Mouse (Mus musculus): ENCODE results near the gene Flrt3. TPM values are rescaled to one million over a fixed set of nuclear protein-coding genes. Genes with fewer than 3 reads are reported as not detected.
A peak's percentile ranks its signal among the peaks of the same experiment; 100 is the strongest.

Gene Flrt3
- 22.0 and 22.6 TPM in 2 replicates for polyA plus RNA-seq (2015; fragmentation: Nextera tagmentation; extraction: Ambion mirVana)

DNA sequence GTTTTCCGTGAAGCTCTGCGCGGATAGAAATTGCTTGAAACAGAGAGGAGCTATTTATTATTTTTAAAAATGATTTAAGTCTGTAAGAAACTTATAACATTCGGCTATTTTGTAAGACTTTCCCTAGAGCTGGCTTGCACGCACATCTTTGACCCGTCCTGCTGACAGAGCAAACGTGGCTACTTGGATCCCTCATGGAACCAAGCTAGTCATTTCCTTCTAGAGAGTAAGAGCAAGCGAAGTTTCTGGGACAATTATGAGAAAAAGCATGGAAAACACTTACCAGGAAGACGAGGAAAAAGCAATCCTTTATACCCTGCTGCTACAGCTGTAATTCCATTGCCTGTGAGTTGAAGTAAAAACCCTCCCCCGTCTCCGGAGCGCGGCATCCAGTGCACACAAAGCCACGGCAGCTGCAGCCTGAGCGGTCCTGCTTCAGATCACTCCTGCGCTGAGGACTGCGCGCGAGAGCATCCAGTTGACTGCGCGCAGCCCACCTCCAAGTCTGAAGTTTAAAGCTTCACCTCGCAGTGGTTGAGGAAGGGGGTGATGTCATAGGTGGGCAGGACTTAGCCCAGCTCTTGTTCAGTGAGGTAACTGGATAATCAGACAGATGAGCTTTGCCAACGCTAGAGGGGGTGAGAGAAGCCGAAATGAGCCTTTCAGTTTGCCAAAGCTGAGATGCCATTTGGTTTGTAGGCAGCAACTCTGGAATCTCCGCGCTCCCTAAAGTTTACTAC, at the start of gene Flrt3:
Gene Flrt3 (minus strand): TSS at position 507 of the 740 bp plus-strand sequence.
- H3K4me3 ChIP-seq, result peak within 1 kb of the TSS; percentile 76
- H3K36me3 ChIP-seq, result no peaks in the 10 kb centered on the region
- peak within 1 kb of the TSS; percentile 79 for H3K27ac ChIP-seq (replicated peaks)
- WGBS, result under 1% methylated on average over 26 of the region's 26 CpGs
- peaks cover 23% of the 10 kb centered on the region for H3K4me1 ChIP-seq
- H3K9ac ChIP-seq, result peak within 1 kb of the TSS; percentile 86
- 0 out of 2 replicates have a peak, but pooled peaks cover 2% of the 10 kb centered on the region for H3K27me3 ChIP-seq (replicated peaks)
- no peaks in the 10 kb centered on the region for H3K9me3 ChIP-seq
- H3K4me2 ChIP-seq, result peak within 1 kb of the TSS; percentile 75
- peak; percentile 84; the same call in 1 of the 2 replicates for ATAC-seq (ENCODE audit: extremely low read depth, insufficient number of reproducible peaks, low FRiP score, low TSS enrichment)

DNA sequence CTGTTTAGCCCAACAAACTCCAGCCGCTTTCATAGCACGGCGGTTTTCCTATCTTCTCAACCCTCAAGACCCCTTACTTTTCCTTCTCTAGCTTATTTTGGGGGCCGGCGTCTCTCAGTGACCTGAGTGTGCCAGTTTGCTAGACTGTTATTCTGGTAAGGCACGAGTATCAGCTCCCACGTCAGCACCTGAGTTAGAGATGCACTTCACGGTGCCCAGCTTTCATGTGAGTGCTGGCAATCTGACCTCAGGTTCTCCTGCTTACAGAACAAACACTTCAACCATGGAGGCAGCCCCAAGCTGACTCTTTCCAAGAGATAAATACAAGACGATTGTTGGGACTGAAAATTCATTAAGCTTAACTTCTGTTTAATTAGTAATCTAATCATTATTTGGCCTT, 46.1 kb upstream of the Flrt3 start:
- no peak for ATAC-seq (ENCODE audit: extremely low read depth, insufficient number of reproducible peaks, low FRiP score, low TSS enrichment)
- H3K36me3 ChIP-seq, result no peaks in the 10 kb centered on the region

DNA sequence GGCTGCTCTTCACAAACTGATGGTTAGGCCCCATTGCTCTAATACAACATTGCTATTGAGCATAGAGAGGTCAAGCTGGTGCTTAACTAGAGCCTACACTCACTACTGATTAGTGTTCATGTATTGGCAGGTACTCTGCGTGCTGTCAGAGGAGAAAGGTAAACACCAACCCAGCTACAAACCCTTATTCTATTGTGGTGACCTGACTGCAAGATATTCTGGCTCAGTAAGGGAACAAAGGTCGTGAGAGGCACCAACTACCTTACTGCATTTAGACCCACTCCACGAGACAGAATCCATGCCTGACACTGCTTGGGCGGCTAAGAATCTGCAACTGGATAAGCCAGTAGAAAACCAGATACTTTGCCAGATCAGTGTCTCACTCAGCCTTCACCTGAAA, 44.6 kb upstream of the Flrt3 start:
- H3K9ac ChIP-seq, result no peak overlapping the region
- no peak for ATAC-seq (ENCODE audit: extremely low read depth, insufficient number of reproducible peaks, low FRiP score, low TSS enrichment)
- no peaks in the 10 kb centered on the region for H3K27me3 ChIP-seq (replicated peaks)
- H3K27ac ChIP-seq (replicated peaks), result no peak overlapping the region
- H3K36me3 ChIP-seq, result no peaks in the 10 kb centered on the region
- no peak overlapping the region for H3K4me3 ChIP-seq
- WGBS, result 74% methylated on average over 4 of the region's 4 CpGs
- H3K4me1 ChIP-seq, result peaks cover 5% of the 10 kb centered on the region; the same call in 1 of the 2 replicates
- no peak overlapping the region for H3K4me2 ChIP-seq
- H3K9me3 ChIP-seq, result no peaks in the 10 kb centered on the region

More for the DNA sequence above, 46.1 kb upstream of the Flrt3 start:
- H3K4me2 ChIP-seq, result peak overlapping the region; percentile 36
- H3K4me3 ChIP-seq, result no peak overlapping the region
- H3K27ac ChIP-seq (replicated peaks), result no peak overlapping the region
- H3K9ac ChIP-seq, result no peak overlapping the region
- H3K27me3 ChIP-seq (replicated peaks), result no peaks in the 10 kb centered on the region
- H3K4me1 ChIP-seq, result peaks cover 5% of the 10 kb centered on the region; the same call in 1 of the 2 replicates
- H3K9me3 ChIP-seq, result no peaks in the 10 kb centered on the region
- 38% methylated on average over 9 of the region's 9 CpGs for WGBS

DNA sequence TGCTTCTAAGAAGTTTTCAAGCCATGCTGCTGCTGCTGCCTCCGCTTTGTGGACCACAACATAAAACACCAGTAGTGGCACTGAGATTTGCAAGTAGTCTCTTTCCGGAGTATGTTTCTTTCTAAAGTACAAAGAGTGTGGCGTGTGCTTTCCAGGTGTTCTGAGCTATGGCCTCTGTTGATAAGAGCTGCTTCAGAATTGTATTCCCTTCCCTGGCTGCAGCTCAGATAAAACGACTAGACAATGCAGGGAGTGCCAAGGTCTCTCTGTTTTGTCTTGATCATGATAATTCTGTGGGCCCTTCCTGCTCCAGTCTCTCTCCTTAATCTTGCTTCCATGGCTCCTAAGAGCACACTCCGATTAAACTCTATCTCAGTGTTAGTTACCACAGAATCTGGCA, 36.3 kb upstream of the Flrt3 start:
- Histone ChIP-seq H3K27ac (replicated peaks) (no peak overlapping the region), H3K4me3 (no peak overlapping the region), H3K36me3 (no peaks in the 10 kb centered on the region), H3K4me2 (no peak overlapping the region), H3K4me1 (peaks cover 20% of the 10 kb centered on the region), H3K9ac (no peak overlapping the region), H3K9me3 (no peaks in the 10 kb centered on the region), H3K27me3 (replicated peaks) (no peaks in the 10 kb centered on the region)
- WGBS, result 54% methylated on average over 5 of the region's 5 CpGs
- ATAC-seq (ENCODE audit: extremely low read depth, insufficient number of reproducible peaks, low FRiP score, low TSS enrichment), result no peak

DNA sequence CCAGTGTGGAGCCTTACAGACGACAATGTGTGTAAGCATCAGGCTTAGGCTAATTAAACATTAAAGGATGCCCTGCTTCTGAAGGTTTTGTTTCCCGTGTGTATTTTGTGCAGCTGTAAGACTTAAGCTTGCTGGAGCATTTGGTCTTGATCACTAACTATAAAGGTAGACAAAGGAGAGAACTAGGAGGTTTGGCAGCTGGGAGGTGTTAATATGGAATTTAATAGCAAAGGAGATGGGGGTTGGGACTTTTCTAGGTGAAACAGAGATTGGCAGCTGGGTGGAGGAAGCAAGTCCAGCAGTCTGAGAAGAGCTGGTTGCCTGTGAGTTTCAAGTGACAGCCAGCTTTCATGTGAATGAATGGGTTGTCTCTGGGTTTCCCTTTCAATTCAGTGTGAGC, 34.0 kb upstream of the Flrt3 start:
- ATAC-seq (ENCODE audit: extremely low read depth, insufficient number of reproducible peaks, low FRiP score, low TSS enrichment), result no peak
- Histone ChIP-seq H3K4me3 (no peak overlapping the region), H3K27me3 (replicated peaks) (no peaks in the 10 kb centered on the region), H3K4me1 (peaks cover 25% of the 10 kb centered on the region), H3K9ac (no peak overlapping the region), H3K36me3 (no peaks in the 10 kb centered on the region), H3K9me3 (no peaks in the 10 kb centered on the region), H3K4me2 (no peak overlapping the region), H3K27ac (replicated peaks) (no peak overlapping the region)
- WGBS, result 37% methylated on average over 2 of the region's 2 CpGs

DNA sequence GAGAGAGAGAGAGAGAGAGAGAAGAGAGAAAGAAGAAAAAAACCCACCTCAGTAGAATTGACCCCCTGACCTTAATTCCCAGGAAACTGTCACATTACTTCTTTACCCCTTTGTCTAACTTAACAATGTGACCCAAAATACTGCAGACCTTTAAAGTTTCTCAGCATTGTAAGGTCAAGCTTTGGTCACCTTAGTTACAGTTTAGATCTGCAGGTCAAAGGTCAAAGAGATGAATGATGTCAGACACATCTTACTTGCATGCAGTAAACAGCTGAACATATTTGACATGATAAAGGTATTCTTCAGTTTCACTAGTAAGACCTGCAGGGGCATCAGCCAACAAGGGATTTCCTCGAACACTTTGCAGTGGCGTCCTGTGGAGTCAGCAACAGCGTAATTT, 32.9 kb upstream of the Flrt3 start:
- no peaks in the 10 kb centered on the region for H3K27me3 ChIP-seq (replicated peaks)
- peaks cover 25% of the 10 kb centered on the region for H3K4me1 ChIP-seq
- H3K27ac ChIP-seq (replicated peaks), result no peak overlapping the region
- WGBS, result 25% methylated on average over 3 of the region's 3 CpGs
- no peak overlapping the region for H3K4me2 ChIP-seq
- H3K9me3 ChIP-seq, result no peaks in the 10 kb centered on the region
- no peaks in the 10 kb centered on the region for H3K36me3 ChIP-seq
- no peak for ATAC-seq (ENCODE audit: extremely low read depth, insufficient number of reproducible peaks, low FRiP score, low TSS enrichment)
- no peak overlapping the region for H3K4me3 ChIP-seq
- H3K9ac ChIP-seq, result no peak overlapping the region

DNA sequence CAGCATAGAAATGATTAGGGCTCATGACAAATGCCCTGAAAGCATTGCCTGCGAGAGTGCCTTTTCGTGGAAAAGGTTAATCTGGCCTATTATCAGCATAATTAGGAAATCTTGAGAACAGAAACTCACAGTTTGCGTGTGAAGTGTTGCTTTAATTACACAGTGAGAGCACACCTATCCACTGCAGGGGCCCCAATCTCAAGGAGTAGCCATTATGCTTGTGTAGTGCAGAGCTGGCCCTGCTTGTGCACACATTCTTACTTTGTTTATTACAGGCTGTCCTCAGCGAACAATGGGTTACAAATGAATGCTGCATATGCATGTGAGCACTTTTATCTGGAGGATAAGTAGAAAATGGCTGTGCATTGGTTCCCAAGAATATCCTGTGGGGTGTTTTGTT, 32.1 kb upstream of the Flrt3 start:
- H3K27ac ChIP-seq (replicated peaks), result no peak overlapping the region
- ATAC-seq (ENCODE audit: extremely low read depth, insufficient number of reproducible peaks, low FRiP score, low TSS enrichment), result no peak
- peaks cover 27% of the 10 kb centered on the region for H3K4me1 ChIP-seq
- no peak overlapping the region for H3K4me3 ChIP-seq
- WGBS, result 56% methylated on average over 4 of the region's 4 CpGs
- no peaks in the 10 kb centered on the region for H3K27me3 ChIP-seq (replicated peaks)
- H3K9ac ChIP-seq, result no peak overlapping the region
- no peak overlapping the region for H3K4me2 ChIP-seq
- H3K36me3 ChIP-seq, result no peaks in the 10 kb centered on the region
- H3K9me3 ChIP-seq, result no peaks in the 10 kb centered on the region

DNA sequence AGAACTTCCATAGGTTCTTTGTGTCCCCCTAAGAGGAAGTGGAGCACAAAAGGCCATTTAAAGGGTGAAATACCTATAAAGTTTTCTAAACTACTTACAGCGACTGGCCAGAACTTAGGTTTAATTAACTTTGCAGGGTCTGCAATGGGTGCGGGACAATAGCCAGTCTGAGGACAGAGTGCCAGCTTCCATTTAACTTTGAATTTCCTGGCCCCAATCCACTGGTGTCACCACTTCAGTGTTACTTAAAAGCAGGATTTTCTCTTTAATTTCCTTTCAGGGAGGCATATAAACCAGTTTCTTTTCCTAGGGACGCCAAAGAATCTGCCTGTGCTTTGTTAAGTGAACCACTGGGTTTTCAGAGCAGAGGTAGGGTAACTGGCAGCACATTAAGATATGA, 27.3 kb upstream of the Flrt3 start:
- ATAC-seq (ENCODE audit: extremely low read depth, insufficient number of reproducible peaks, low FRiP score, low TSS enrichment), result no peak
- Histone ChIP-seq H3K27ac (replicated peaks) (no peak overlapping the region), H3K36me3 (no peaks in the 10 kb centered on the region), H3K4me3 (no peak overlapping the region), H3K9me3 (no peaks in the 10 kb centered on the region), H3K9ac (no peak overlapping the region), H3K4me2 (no peak overlapping the region), H3K4me1 (peaks cover 18% of the 10 kb centered on the region), H3K27me3 (replicated peaks) (no peaks in the 10 kb centered on the region)
- WGBS, result 58% methylated on average over 3 of the region's 3 CpGs

DNA sequence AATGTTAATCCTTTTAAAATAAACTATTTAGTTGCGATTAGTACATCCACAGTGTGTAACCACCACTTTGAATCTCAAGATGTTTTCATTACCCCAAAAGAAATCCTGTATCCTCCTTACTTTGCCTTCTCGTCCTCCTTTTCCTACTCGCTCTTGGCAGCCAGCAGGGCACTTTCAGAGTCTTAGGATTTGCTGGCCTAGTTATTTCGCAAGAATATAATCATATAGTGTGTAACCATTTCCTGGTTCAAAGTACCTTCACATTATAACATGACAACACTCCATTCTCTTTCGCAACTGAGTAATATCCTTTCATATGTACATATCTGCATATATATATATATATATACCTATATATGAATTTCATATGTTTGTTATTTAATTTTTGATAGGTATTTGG, 22.6 kb upstream of the Flrt3 start:
- ATAC-seq (ENCODE audit: extremely low read depth, insufficient number of reproducible peaks, low FRiP score, low TSS enrichment), result no peak
- H3K4me3 ChIP-seq, result no peak overlapping the region
- WGBS, result 88% methylated on average over 5 of the region's 5 CpGs

DNA sequence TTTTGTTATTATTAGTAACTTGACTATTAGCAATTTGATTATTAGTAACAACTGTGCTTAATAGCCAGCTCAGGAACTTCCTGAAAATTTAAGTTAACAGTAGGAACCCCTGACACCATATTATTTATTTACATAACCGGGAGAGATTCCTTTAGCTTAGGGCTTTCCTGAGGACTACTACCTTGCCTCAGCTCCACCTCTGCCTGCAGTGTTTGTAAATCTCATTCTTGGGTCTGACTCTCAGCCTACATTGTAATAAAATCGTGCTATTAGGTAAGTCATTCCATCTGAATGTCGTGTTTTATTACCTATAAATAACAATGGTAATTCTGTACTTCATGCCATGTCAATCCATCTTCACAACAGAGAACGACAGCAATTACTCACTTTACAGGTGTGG, 21.2 kb upstream of the Flrt3 start:
- 71% methylated on average over 4 of the region's 4 CpGs for WGBS
- Histone ChIP-seq H3K9me3 (no peaks in the 10 kb centered on the region), H3K36me3 (no peaks in the 10 kb centered on the region), H3K4me3 (no peak overlapping the region), H3K27ac (replicated peaks) (no peak overlapping the region), H3K27me3 (replicated peaks) (no peaks in the 10 kb centered on the region), H3K4me2 (no peak overlapping the region), H3K9ac (no peak overlapping the region), H3K4me1 (peaks cover 2% of the 10 kb centered on the region; the same call in 1 of the 2 replicates)
- no peak for ATAC-seq (ENCODE audit: extremely low read depth, insufficient number of reproducible peaks, low FRiP score, low TSS enrichment)

More for the DNA sequence above, 22.6 kb upstream of the Flrt3 start:
- Histone ChIP-seq H3K9ac (no peak overlapping the region), H3K36me3 (no peaks in the 10 kb centered on the region), H3K27me3 (replicated peaks) (no peaks in the 10 kb centered on the region), H3K4me2 (no peak overlapping the region), H3K9me3 (no peaks in the 10 kb centered on the region), H3K4me1 (peaks cover 8% of the 10 kb centered on the region), H3K27ac (replicated peaks) (no peak overlapping the region)

DNA sequence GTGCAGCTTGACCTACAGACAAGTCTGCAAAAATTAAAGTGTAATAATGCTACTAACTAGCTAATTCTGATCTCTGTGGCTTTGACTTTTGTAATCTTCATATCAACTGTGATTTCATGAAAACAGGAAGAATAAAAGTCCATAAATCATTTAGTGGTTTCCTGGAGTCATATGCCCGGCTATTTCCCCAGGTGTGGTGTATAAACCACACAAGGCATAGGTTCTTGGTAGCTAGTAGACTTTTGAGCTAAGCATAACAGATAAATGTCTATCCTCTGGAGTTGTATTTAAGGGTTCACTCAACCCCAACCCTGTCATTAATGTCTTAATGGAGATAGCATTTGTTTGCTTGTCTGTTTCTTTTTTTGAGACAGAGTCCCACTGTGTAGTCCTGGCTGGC, 20.1 kb upstream of the Flrt3 start:
- Histone ChIP-seq H3K4me3 (no peak overlapping the region), H3K4me1 (no peaks in the 10 kb centered on the region), H3K4me2 (no peak overlapping the region), H3K27me3 (replicated peaks) (no peaks in the 10 kb centered on the region), H3K36me3 (no peaks in the 10 kb centered on the region), H3K9ac (no peak overlapping the region), H3K9me3 (no peaks in the 10 kb centered on the region), H3K27ac (replicated peaks) (no peak overlapping the region)
- ATAC-seq (ENCODE audit: extremely low read depth, insufficient number of reproducible peaks, low FRiP score, low TSS enrichment), result no peak
- 72% methylated on average over 1 of the region's 1 CpGs for WGBS

DNA sequence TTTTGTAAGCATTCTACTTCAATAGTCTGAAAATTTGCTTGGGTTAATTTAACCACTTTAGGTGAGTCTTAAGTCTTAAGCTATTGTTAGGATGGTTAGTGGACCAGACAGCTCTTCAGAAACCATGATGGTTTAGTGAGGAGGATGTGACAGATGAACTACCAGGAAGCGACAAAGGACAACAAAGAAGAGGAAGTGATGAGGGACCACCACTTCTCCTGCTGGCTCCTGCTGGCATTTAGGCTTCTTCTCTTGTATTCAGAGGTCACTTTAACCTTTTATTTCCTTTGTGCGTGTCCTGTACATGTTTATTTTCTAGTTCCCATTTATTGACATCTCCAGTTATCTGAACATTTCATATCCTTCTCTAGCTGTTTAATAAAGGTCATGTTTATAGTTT, 19.6 kb upstream of the Flrt3 start:
- Histone ChIP-seq H3K9ac (no peak overlapping the region), H3K4me3 (no peak overlapping the region), H3K4me1 (no peaks in the 10 kb centered on the region), H3K27ac (replicated peaks) (no peak overlapping the region), H3K4me2 (no peak overlapping the region), H3K36me3 (no peaks in the 10 kb centered on the region), H3K9me3 (no peaks in the 10 kb centered on the region), H3K27me3 (replicated peaks) (no peaks in the 10 kb centered on the region)
- 83% methylated on average over 2 of the region's 2 CpGs for WGBS
- ATAC-seq (ENCODE audit: extremely low read depth, insufficient number of reproducible peaks, low FRiP score, low TSS enrichment), result no peak

Measured in heart, embryonic 13.5 days (tissue).